ENCODE assay signal across 7 mouse cellular contexts in genomic region chr5:124438746-124439145, GRCm38 (mm10). TPM values are rescaled to one million over a fixed set of nuclear protein-coding genes. Genes with fewer than 3 reads are reported as not detected.
DNase-seq lines count a peak whose midpoint lies in the region; ATAC-seq and TF ChIP-seq lines count a peak whose summit lies in the region.

No protein-coding gene starts in this region.

- WGBS in kidney, postnatal 0 days, result 73% methylated on average over 5 of the region's 5 CpGs
- 70% methylated on average over 5 of the region's 5 CpGs for WGBS in embryonic facial prominence, embryonic 11.5 days
- WGBS in limb, embryonic 10.5 days, result 75% methylated on average over 5 of the region's 5 CpGs
- WGBS in neural tube, embryonic 13.5 days, result 70% methylated on average over 5 of the region's 5 CpGs

- H3K9ac ChIP-seq in kidney, postnatal 0 days (ENCODE audit: low read depth, low read length), result no peak overlapping the region
- no peak overlapping the region for H3K9ac ChIP-seq in embryonic facial prominence, embryonic 11.5 days (replicated peaks; ENCODE audit: low read length)
- H3K9ac ChIP-seq in neural tube, embryonic 13.5 days, result 0 out of 2 replicates have a peak overlapping the region, but pooled peaks have one; percentile 8

- peak overlapping the region; percentile 98; the same call in 1 of the 2 replicates for H3K4me2 ChIP-seq in kidney, postnatal 0 days (ENCODE audit: low read length)
- H3K4me2 ChIP-seq in embryonic facial prominence, embryonic 11.5 days (ENCODE audit: low read depth, low read length), result peak overlapping the region; percentile 33
- H3K4me2 ChIP-seq in neural tube, embryonic 13.5 days, result peak overlapping the region; percentile 97

- DNase-seq in kidney, postnatal 0 days (ENCODE audit: low spot score), result no peak
- no peak for DNase-seq in kidney, postnatal 36 days
- no peak for DNase-seq in embryonic facial prominence, embryonic 11.5 days (ENCODE audit: low spot score)
- no peak for DNase-seq in limb, embryonic 10.5 days (ENCODE audit: low spot score)
- no peak for DNase-seq in adrenal gland, postnatal 10 days
- no peak for DNase-seq in cerebellum, adult 11 months

- ATAC-seq in kidney, postnatal 0 days (replicated peaks; ENCODE audit: low FRiP score, low read depth), result no peak
- no peak for ATAC-seq in embryonic facial prominence, embryonic 11.5 days (replicated peaks; ENCODE audit: insufficient number of reproducible peaks, low FRiP score, low TSS enrichment, low read depth)
- no peak for ATAC-seq in neural tube, embryonic 13.5 days (ENCODE audit: low read depth)

- H3K4me3 ChIP-seq in kidney, postnatal 0 days (replicated peaks; ENCODE audit: low read depth, low read length), result no peak overlapping the region
- no peak overlapping the region for H3K4me3 ChIP-seq in embryonic facial prominence, embryonic 11.5 days (ENCODE audit: low read depth, low read length)
- H3K4me3 ChIP-seq in limb, embryonic 10.5 days, result peak overlapping the region; percentile 82
- H3K4me3 ChIP-seq in neural tube, embryonic 13.5 days, result peak overlapping the region; percentile 75; the same call in 1 of the 2 replicates

- no peaks in the 10 kb centered on the region for H3K36me3 ChIP-seq in kidney, postnatal 0 days (ENCODE audit: insufficient read depth, low read length)
- H3K36me3 ChIP-seq in embryonic facial prominence, embryonic 11.5 days (replicated peaks; ENCODE audit: control insufficient read depth, insufficient read depth, low read depth, low read length), result no peaks in the 10 kb centered on the region
- peaks cover 5% of the 10 kb centered on the region; the same call in 1 of the 2 replicates for H3K36me3 ChIP-seq in limb, embryonic 10.5 days
- no peaks in the 10 kb centered on the region for H3K36me3 ChIP-seq in neural tube, embryonic 13.5 days

- 0 out of 2 replicates have a peak, but pooled peaks cover 4% of the 10 kb centered on the region for H3K4me1 ChIP-seq in kidney, postnatal 0 days (replicated peaks; ENCODE audit: insufficient read depth, low read length)
- no peaks in the 10 kb centered on the region for H3K4me1 ChIP-seq in embryonic facial prominence, embryonic 11.5 days (ENCODE audit: control insufficient read depth, insufficient read depth, low read length)
- peaks cover 10% of the 10 kb centered on the region for H3K4me1 ChIP-seq in limb, embryonic 10.5 days
- peaks cover 18% of the 10 kb centered on the region for H3K4me1 ChIP-seq in neural tube, embryonic 13.5 days (replicated peaks)

- H3K27ac ChIP-seq in kidney, postnatal 0 days, result 0 out of 2 replicates have a peak overlapping the region, but pooled peaks have one; percentile 8
- no peak overlapping the region for H3K27ac ChIP-seq in embryonic facial prominence, embryonic 11.5 days (replicated peaks; ENCODE audit: low read depth, low read length)
- H3K27ac ChIP-seq in limb, embryonic 10.5 days, result peak overlapping the region; percentile 91
- H3K27ac ChIP-seq in neural tube, embryonic 13.5 days (replicated peaks), result no peak overlapping the region

- H3K27me3 ChIP-seq in kidney, postnatal 0 days (ENCODE audit: insufficient read depth, low read length), result no peaks in the 10 kb centered on the region
- H3K27me3 ChIP-seq in embryonic facial prominence, embryonic 11.5 days (ENCODE audit: control insufficient read depth, insufficient read depth, low read length), result no peaks in the 10 kb centered on the region
- H3K27me3 ChIP-seq in limb, embryonic 10.5 days (ENCODE audit: low read depth, poor library complexity, severe bottlenecking), result no peaks in the 10 kb centered on the region
- no peaks in the 10 kb centered on the region for H3K27me3 ChIP-seq in neural tube, embryonic 13.5 days

- no peaks in the 10 kb centered on the region for H3K9me3 ChIP-seq in kidney, postnatal 0 days (replicated peaks; ENCODE audit: low read length)
- no peaks in the 10 kb centered on the region for H3K9me3 ChIP-seq in embryonic facial prominence, embryonic 11.5 days (replicated peaks; ENCODE audit: control insufficient read depth, low read length)
- no peaks in the 10 kb centered on the region for H3K9me3 ChIP-seq in limb, embryonic 10.5 days (replicated peaks)
- H3K9me3 ChIP-seq in neural tube, embryonic 13.5 days, result no peaks in the 10 kb centered on the region

- no peak for TF ChIP-seq CTCF in kidney, postnatal 0 days (IDR thresholded peaks at IDR 0.05; ENCODE audit: low read depth)

RNA-seq across cellular contexts. Expression of gene Kmt5a, which starts 1.0 kb away (rescaled TPM):
- 32.8 and 47.5 TPM in 2 replicates for polyA plus RNA-seq in kidney, postnatal 0 days (2015; fragmentation: Nextera tagmentation; extraction: Ambion mirVana)
- polyA plus RNA-seq in embryonic facial prominence, embryonic 11.5 days (2014; fragmentation: Nextera tagmentation; extraction: Ambion mirVana), result 75.3 and 102 TPM in 2 replicates
- polyA plus RNA-seq in limb, embryonic 10.5 days (2016; fragmentation: Nextera tagmentation; extraction: Ambion mirVana), result 52.3 and 71.3 TPM in 2 replicates
- polyA plus RNA-seq in neural tube, embryonic 13.5 days (2015; fragmentation: Nextera tagmentation; extraction: Ambion mirVana), result 34.0 and 37.8 TPM in 2 replicates
- 100 to 1,000 TPM; 105 to 109 TPM for total RNA-seq in adrenal gland, postnatal 10 days (2021)

RNA-seq across cellular contexts. Expression of gene Sbno1, which starts 12.9 kb away (rescaled TPM):
- polyA plus RNA-seq in kidney, postnatal 0 days (2015; fragmentation: Nextera tagmentation; extraction: Ambion mirVana), result 56.2 and 70.6 TPM in 2 replicates
- polyA plus RNA-seq in embryonic facial prominence, embryonic 11.5 days (2014; fragmentation: Nextera tagmentation; extraction: Ambion mirVana), result 74.5 and 75.1 TPM in 2 replicates
- 82.8 and 93.6 TPM in 2 replicates for polyA plus RNA-seq in limb, embryonic 10.5 days (2016; fragmentation: Nextera tagmentation; extraction: Ambion mirVana)
- polyA plus RNA-seq in neural tube, embryonic 13.5 days (2015; fragmentation: Nextera tagmentation; extraction: Ambion mirVana), result 106 and 107 TPM in 2 replicates
- 10 to 100 TPM; 71.7 to 90.6 TPM for total RNA-seq in adrenal gland, postnatal 10 days (2021)

RNA-seq across cellular contexts. Expression of gene Rilpl2, which starts 39.4 kb away (rescaled TPM):
- 41.9 and 44.7 TPM in 2 replicates for polyA plus RNA-seq in kidney, postnatal 0 days (2015; fragmentation: Nextera tagmentation; extraction: Ambion mirVana)
- polyA plus RNA-seq in embryonic facial prominence, embryonic 11.5 days (2014; fragmentation: Nextera tagmentation; extraction: Ambion mirVana), result 28.0 and 28.2 TPM in 2 replicates
- 26.8 and 31.1 TPM in 2 replicates for polyA plus RNA-seq in limb, embryonic 10.5 days (2016; fragmentation: Nextera tagmentation; extraction: Ambion mirVana)
- 19.9 and 20.7 TPM in 2 replicates for polyA plus RNA-seq in neural tube, embryonic 13.5 days (2015; fragmentation: Nextera tagmentation; extraction: Ambion mirVana)
- total RNA-seq in adrenal gland, postnatal 10 days (2021), result 10 to 100 TPM; 20.4 to 21.0 TPM

RNA-seq across cellular contexts. Expression of gene Snrnp35, which starts 44.2 kb away (rescaled TPM):
- 17.1 and 21.3 TPM in 2 replicates for polyA plus RNA-seq in kidney, postnatal 0 days (2015; fragmentation: Nextera tagmentation; extraction: Ambion mirVana)
- polyA plus RNA-seq in embryonic facial prominence, embryonic 11.5 days (2014; fragmentation: Nextera tagmentation; extraction: Ambion mirVana), result 12.3 and 13.9 TPM in 2 replicates
- polyA plus RNA-seq in limb, embryonic 10.5 days (2016; fragmentation: Nextera tagmentation; extraction: Ambion mirVana), result 30.8 and 32.2 TPM in 2 replicates
- 26.4 and 27.8 TPM in 2 replicates for polyA plus RNA-seq in neural tube, embryonic 13.5 days (2015; fragmentation: Nextera tagmentation; extraction: Ambion mirVana)
- 10 to 100 TPM; 16.1 to 18.7 TPM for total RNA-seq in adrenal gland, postnatal 10 days (2021)

Comparison
In these comparisons a context has a peak if more than half of its experiments do, and no peak if none do; other contexts are left out.
1. H3K27ac ChIP-seq: peak in kidney, postnatal 0 days (single experiment) and limb, embryonic 10.5 days (single experiment); none in embryonic facial prominence, embryonic 11.5 days (single experiment) and neural tube, embryonic 13.5 days (single experiment).
2. H3K4me2 ChIP-seq: peak in every context shown above with its lines; median percentile 98 in kidney, postnatal 0 days; 97 in neural tube, embryonic 13.5 days; 33 in embryonic facial prominence, embryonic 11.5 days.
3. H3K4me3 ChIP-seq: peak in limb, embryonic 10.5 days (single experiment) and neural tube, embryonic 13.5 days (single experiment); none in kidney, postnatal 0 days (single experiment) and embryonic facial prominence, embryonic 11.5 days (single experiment).